Mouse (Mus musculus): ENCODE data around the gene Bmpr1b. TPM values are rescaled to one million over a fixed set of nuclear protein-coding genes. Genes with fewer than 3 reads are reported as not detected.

Bmpr1b gene
- polyA plus RNA-seq, 1 experiment from 2014 or later, result 0.09 TPM

GRCm38 (mm10) chr3:142103622-142104021 lies 65.6 kb downstream of the Bmpr1b start:
- Histone ChIP-seq H3K4me3 (ENCODE audit: low read depth, low read length) (no peak overlapping the region), H3K27ac (ENCODE audit: low read length) (no peak overlapping the region), H3K4me1 (ENCODE audit: control insufficient read depth, low read depth, low read length) (no peaks in the 10 kb centered on the region), H3K4me2 (ENCODE audit: low read depth, low read length) (no peak overlapping the region), H3K36me3 (ENCODE audit: control insufficient read depth, insufficient read depth) (no peaks in the 10 kb centered on the region), H3K9ac (ENCODE audit: low read depth, low read length) (no peak overlapping the region), H3K9me3 (replicated peaks; ENCODE audit: control insufficient read depth, low read length) (no peaks in the 10 kb centered on the region), H3K27me3 (ENCODE audit: control insufficient read depth, insufficient read depth, low read depth, low read length) (no peaks in the 10 kb centered on the region)
- no peak for ATAC-seq (ENCODE audit: low read depth)
- 57% methylated on average over 4 of the region's 4 CpGs for WGBS (ENCODE audit: insufficient replicate concordance)

GRCm38 (mm10) chr3:142099151-142099550 lies 70.1 kb downstream of the Bmpr1b start:
- WGBS (ENCODE audit: insufficient replicate concordance), result 40% methylated on average over 2 of the region's 2 CpGs
- no peaks in the 10 kb centered on the region for H3K27me3 ChIP-seq (ENCODE audit: control insufficient read depth, insufficient read depth, low read depth, low read length)
- H3K9me3 ChIP-seq (replicated peaks; ENCODE audit: control insufficient read depth, low read length), result no peaks in the 10 kb centered on the region
- ATAC-seq (ENCODE audit: low read depth), result no peak
- no peak overlapping the region for H3K9ac ChIP-seq (ENCODE audit: low read depth, low read length)
- no peaks in the 10 kb centered on the region for H3K4me1 ChIP-seq (ENCODE audit: control insufficient read depth, low read depth, low read length)
- H3K36me3 ChIP-seq (ENCODE audit: control insufficient read depth, insufficient read depth), result no peaks in the 10 kb centered on the region
- H3K4me3 ChIP-seq (ENCODE audit: low read depth, low read length), result no peak overlapping the region
- no peak overlapping the region for H3K4me2 ChIP-seq (ENCODE audit: low read depth, low read length)
- no peak overlapping the region for H3K27ac ChIP-seq (ENCODE audit: low read length)

- Histone ChIP-seq H3K27ac (ENCODE audit: low read length) (no peak overlapping the region), H3K4me2 (ENCODE audit: low read depth, low read length) (no peak overlapping the region), H3K27me3 (ENCODE audit: control insufficient read depth, insufficient read depth, low read depth, low read length) (no peaks in the 10 kb centered on the region), H3K36me3 (ENCODE audit: control insufficient read depth, insufficient read depth) (no peaks in the 10 kb centered on the region), H3K4me3 (ENCODE audit: low read depth, low read length) (no peak overlapping the region), H3K9ac (ENCODE audit: low read depth, low read length) (no peak overlapping the region), H3K9me3 (replicated peaks; ENCODE audit: control insufficient read depth, low read length) (no peaks in the 10 kb centered on the region), H3K4me1 (ENCODE audit: control insufficient read depth, low read depth, low read length) (no peaks in the 10 kb centered on the region)
- 72% methylated on average over 4 of the region's 4 CpGs for WGBS (ENCODE audit: insufficient replicate concordance)
- ATAC-seq (ENCODE audit: low read depth), result no peak
These were observed 75.2 kb downstream of the Bmpr1b start for GRCm38 (mm10) chr3:142094049-142094448.

GRCm38 (mm10) chr3:142089684-142090083 lies 79.5 kb downstream of the Bmpr1b start:
- Histone ChIP-seq H3K27ac (ENCODE audit: low read length) (no peak overlapping the region), H3K36me3 (ENCODE audit: control insufficient read depth, insufficient read depth) (no peaks in the 10 kb centered on the region), H3K27me3 (ENCODE audit: control insufficient read depth, insufficient read depth, low read depth, low read length) (no peaks in the 10 kb centered on the region), H3K4me1 (ENCODE audit: control insufficient read depth, low read depth, low read length) (no peaks in the 10 kb centered on the region), H3K9me3 (replicated peaks; ENCODE audit: control insufficient read depth, low read length) (no peaks in the 10 kb centered on the region), H3K9ac (ENCODE audit: low read depth, low read length) (no peak overlapping the region), H3K4me2 (ENCODE audit: low read depth, low read length) (no peak overlapping the region), H3K4me3 (ENCODE audit: low read depth, low read length) (no peak overlapping the region)
- no peak for ATAC-seq (ENCODE audit: low read depth)
- WGBS (ENCODE audit: insufficient replicate concordance), result 52% methylated on average over 4 of the region's 4 CpGs

- no peaks in the 10 kb centered on the region for H3K27me3 ChIP-seq (ENCODE audit: control insufficient read depth, insufficient read depth, low read depth, low read length)
- no peak overlapping the region for H3K27ac ChIP-seq (ENCODE audit: low read length)
- H3K4me3 ChIP-seq (ENCODE audit: low read depth, low read length), result no peak overlapping the region
- H3K4me1 ChIP-seq (ENCODE audit: control insufficient read depth, low read depth, low read length), result no peaks in the 10 kb centered on the region
- H3K9ac ChIP-seq (ENCODE audit: low read depth, low read length), result no peak overlapping the region
- ATAC-seq (ENCODE audit: low read depth), result no peak
- no peak overlapping the region for H3K4me2 ChIP-seq (ENCODE audit: low read depth, low read length)
- whole genome bisulfite sequencing (ENCODE audit: insufficient replicate concordance), result 56% methylated on average over 3 of the region's 3 CpGs
- H3K9me3 ChIP-seq (replicated peaks; ENCODE audit: control insufficient read depth, low read length), result no peaks in the 10 kb centered on the region
- no peaks in the 10 kb centered on the region for H3K36me3 ChIP-seq (ENCODE audit: control insufficient read depth, insufficient read depth)
These were observed 83.3 kb downstream of the Bmpr1b start for GRCm38 (mm10) chr3:142085938-142086337.

- Histone ChIP-seq H3K4me3 (ENCODE audit: low read depth, low read length) (no peak overlapping the region), H3K4me1 (ENCODE audit: control insufficient read depth, low read depth, low read length) (no peaks in the 10 kb centered on the region), H3K27ac (ENCODE audit: low read length) (no peak overlapping the region), H3K9ac (ENCODE audit: low read depth, low read length) (no peak overlapping the region), H3K9me3 (replicated peaks; ENCODE audit: control insufficient read depth, low read length) (no peaks in the 10 kb centered on the region), H3K36me3 (ENCODE audit: control insufficient read depth, insufficient read depth) (no peaks in the 10 kb centered on the region), H3K27me3 (ENCODE audit: control insufficient read depth, insufficient read depth, low read depth, low read length) (no peaks in the 10 kb centered on the region), H3K4me2 (ENCODE audit: low read depth, low read length) (no peak overlapping the region)
- WGBS (ENCODE audit: insufficient replicate concordance), result 23% methylated on average over 1 of the region's 1 CpGs
- ATAC-seq (ENCODE audit: low read depth), result no peak
These were observed 85.1 kb downstream of the Bmpr1b start for GRCm38 (mm10) chr3:142084091-142084490.

- no peaks in the 10 kb centered on the region for H3K4me1 ChIP-seq (ENCODE audit: control insufficient read depth, low read depth, low read length)
- no peak for ATAC-seq (ENCODE audit: low read depth)
- no peaks in the 10 kb centered on the region for H3K36me3 ChIP-seq (ENCODE audit: control insufficient read depth, insufficient read depth)
- 38% methylated on average over 3 of the region's 3 CpGs for WGBS (ENCODE audit: insufficient replicate concordance)
- H3K9ac ChIP-seq (ENCODE audit: low read depth, low read length), result no peak overlapping the region
- H3K27me3 ChIP-seq (ENCODE audit: control insufficient read depth, insufficient read depth, low read depth, low read length), result no peaks in the 10 kb centered on the region
- H3K4me3 ChIP-seq (ENCODE audit: low read depth, low read length), result no peak overlapping the region
- H3K27ac ChIP-seq (ENCODE audit: low read length), result no peak overlapping the region
- no peak overlapping the region for H3K4me2 ChIP-seq (ENCODE audit: low read depth, low read length)
- H3K9me3 ChIP-seq (replicated peaks; ENCODE audit: control insufficient read depth, low read length), result no peaks in the 10 kb centered on the region
These were observed 91.4 kb downstream of the Bmpr1b start for GRCm38 (mm10) chr3:142077723-142078302.

GRCm38 (mm10) chr3:142071601-142072000 lies 97.6 kb downstream of the Bmpr1b start:
- Histone ChIP-seq H3K9me3 (replicated peaks; ENCODE audit: control insufficient read depth, low read length) (no peaks in the 10 kb centered on the region), H3K9ac (ENCODE audit: low read depth, low read length) (no peak overlapping the region), H3K27ac (ENCODE audit: low read length) (no peak overlapping the region), H3K4me1 (ENCODE audit: control insufficient read depth, low read depth, low read length) (no peaks in the 10 kb centered on the region), H3K4me2 (ENCODE audit: low read depth, low read length) (no peak overlapping the region), H3K4me3 (ENCODE audit: low read depth, low read length) (no peak overlapping the region), H3K36me3 (ENCODE audit: control insufficient read depth, insufficient read depth) (no peaks in the 10 kb centered on the region), H3K27me3 (ENCODE audit: control insufficient read depth, insufficient read depth, low read depth, low read length) (no peaks in the 10 kb centered on the region)
- 66% methylated on average over 5 of the region's 5 CpGs for whole genome bisulfite sequencing (ENCODE audit: insufficient replicate concordance)
- no peak for ATAC-seq (ENCODE audit: low read depth)

GRCm38 (mm10) chr3:142066792-142067346 lies 102.4 kb downstream of the Bmpr1b start:
- Histone ChIP-seq H3K27me3 (ENCODE audit: control insufficient read depth, insufficient read depth, low read depth, low read length) (no peaks in the 10 kb centered on the region), H3K4me2 (ENCODE audit: low read depth, low read length) (no peak overlapping the region), H3K4me3 (ENCODE audit: low read depth, low read length) (no peak overlapping the region), H3K4me1 (ENCODE audit: control insufficient read depth, low read depth, low read length) (no peaks in the 10 kb centered on the region), H3K36me3 (ENCODE audit: control insufficient read depth, insufficient read depth) (no peaks in the 10 kb centered on the region), H3K27ac (ENCODE audit: low read length) (no peak overlapping the region), H3K9me3 (replicated peaks; ENCODE audit: control insufficient read depth, low read length) (no peaks in the 10 kb centered on the region), H3K9ac (ENCODE audit: low read depth, low read length) (no peak overlapping the region)
- WGBS (ENCODE audit: insufficient replicate concordance), result 44% methylated on average over 1 of the region's 1 CpGs
- ATAC-seq (ENCODE audit: low read depth), result no peak
